Mouse (Mus musculus) left cerebral cortex, adult 8-10 months (tissue): Measurements from ENCODE around the gene Dexi. TPM values are rescaled to one million over a fixed set of nuclear protein-coding genes. Genes with fewer than 3 reads are reported as not detected.

ENCODE experiments used
- DNase-seq, 2 experiments: peaks; one replicate each; pipeline ENCODE4 v3.0.0; 2022; ENCODE audit warnings: low spot score in 2 of 2
- total RNA-seq, 4 experiments: library from RNA; stranded (reverse); gene quantifications; 2 replicates each; pipeline ENCODE4 v1.2.4; 2022

The Dexi gene
- 10 to 100 TPM; 59.8 to 63.5 (median 62.6) TPM for total RNA-seq

DNA sequence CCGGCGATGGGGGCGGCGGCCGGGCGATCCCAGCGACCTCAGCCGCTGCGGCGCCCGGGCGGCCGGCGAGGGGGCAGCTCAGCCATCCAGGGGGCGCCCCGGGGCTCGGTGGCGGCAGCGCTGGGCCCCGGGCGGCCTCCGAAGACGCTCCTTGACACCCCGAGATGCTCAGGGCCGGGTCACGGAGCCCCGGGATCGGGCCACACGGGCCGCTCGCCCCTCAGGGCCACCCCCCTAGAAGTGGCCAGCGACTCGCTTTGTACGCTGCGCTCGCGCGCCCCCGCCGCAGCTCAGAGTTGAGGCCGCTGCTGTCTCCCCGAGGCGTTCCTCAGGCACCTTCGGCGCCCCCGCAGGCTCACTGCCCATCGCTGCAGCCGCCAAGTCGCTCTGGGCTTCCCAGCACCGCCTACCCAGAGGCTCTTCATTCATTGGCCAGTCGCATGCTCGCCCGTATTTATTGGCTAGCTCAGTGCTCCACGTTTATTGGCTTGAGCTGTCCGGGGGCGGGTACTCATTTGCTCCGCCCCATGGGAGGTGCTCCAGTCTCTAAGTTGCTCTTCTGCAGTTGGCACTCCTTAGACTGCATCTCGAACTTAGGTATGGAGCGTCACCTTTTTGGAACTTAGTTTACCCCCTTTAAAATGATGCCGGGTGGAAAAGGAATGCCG, at the start of gene Dexi:
TSS of gene Dexi (minus strand) at position 357 of the 668 bp plus-strand sequence.
- DNase-seq, result peak; percentile 86 to 98

DNA sequence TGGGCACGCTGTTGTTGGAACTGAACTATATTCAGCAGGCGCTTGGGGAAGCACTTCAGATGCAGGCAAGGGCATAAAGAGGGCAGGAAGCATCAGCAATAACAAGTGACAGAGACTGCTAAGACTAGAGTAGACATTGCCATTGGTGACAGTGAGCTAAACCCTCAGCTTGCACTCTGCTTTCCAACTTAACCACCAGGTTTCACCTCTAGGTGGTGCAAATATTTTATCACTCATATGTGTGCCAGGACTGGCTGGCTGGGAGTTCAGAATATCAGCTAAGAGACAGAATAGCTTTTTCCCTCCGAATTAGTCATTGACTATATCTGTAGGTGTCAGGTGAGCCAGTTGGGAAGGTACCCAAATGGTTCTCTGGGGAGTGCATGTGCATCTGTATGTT, 43.7 kb upstream of the Dexi start:
- no peak for DNase-seq

DNA sequence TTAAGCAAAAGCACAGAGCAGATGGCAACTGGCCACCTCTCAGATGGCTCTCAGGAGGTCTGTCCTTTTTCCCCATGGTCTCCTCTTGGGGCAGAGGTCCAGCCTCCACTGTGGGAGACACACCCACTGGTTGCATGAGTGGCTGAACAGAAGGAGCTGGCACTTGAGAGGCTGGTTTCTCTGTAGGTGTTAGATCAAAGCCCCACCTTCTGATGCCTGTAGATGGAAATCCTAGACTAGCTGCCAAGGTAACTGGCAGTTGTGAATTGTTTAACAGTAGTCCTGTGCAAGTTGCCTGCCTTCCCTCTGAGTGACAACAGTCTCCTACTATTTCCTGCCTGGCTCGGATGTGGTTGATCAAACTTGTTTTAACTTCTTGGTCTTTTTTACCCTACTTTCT, 42.3 kb upstream of the Dexi start:
- DNase-seq, result no peak

DNA sequence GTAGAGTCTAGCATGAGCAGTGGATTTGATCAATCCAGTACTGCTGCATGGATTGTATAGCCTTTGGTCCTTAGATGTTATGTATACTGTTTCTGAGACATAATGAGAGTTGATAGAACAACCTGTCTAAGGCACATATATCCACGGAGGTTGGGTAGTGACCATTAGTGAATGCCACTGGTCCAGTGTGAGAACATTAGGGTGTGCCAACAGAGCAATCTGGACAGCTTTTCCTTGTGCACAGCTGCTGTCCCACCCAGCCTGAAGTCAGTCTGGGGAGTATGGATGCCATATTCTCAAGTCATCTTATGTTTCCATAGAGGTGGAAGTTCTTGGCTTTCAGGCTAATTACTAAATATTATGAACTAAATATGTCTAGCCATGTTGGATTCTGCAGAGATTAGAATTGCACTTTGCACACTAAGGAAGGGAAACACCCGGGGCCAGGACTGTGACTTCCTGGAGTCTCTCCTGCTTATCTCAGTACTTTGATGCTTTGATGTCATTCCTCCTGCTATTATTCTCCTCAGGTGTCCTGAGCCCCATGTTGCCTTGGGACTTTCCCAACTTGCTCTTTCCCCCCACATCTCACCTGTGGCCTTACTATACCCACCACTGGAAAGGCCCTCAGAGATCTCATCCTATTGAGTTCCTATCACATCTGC, 38.5 kb upstream of the Dexi start:
- DNase-seq, result no peak

DNA sequence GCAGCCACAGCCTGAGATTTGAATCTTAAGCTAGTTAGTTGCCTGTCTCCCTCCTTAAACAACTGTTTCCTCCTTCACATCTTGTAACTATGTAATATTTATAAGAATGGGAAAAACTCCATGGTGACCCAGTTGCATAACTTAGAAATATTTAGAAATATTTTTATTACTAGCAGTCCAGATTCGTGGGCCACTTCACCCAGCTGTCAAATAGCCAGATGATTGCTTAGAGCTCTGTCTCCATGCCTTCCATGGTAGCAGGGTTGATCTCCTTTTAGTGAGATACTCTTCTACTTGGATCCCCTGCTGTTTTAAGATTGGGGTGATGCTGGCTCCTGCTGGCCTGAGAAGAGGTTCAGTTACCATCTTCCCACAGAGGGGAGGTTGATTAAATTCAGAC, 35.5 kb upstream of the Dexi start:
- DNase-seq, result no peak

DNA sequence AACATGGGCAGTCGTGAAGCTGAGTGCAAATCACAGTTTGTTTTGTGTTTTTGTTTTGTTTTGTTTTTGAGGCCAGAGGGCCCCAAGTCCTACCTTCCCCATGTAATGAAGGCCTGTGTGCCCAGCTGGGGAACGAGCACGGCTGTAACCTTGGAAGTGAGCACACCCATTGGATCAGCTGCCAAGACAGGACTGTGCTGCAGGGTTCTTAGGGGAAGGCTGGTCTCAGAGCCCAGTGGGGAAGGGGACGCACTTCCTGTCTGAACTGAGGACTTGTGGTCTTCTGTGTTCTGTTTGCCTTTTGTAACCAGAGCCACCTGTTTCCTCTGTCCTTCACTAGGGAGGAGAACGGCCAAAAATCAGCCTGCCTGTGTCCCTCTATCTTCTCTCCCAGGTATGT, 34.7 kb upstream of the Dexi start:
- DNase-seq, result no peak

DNA sequence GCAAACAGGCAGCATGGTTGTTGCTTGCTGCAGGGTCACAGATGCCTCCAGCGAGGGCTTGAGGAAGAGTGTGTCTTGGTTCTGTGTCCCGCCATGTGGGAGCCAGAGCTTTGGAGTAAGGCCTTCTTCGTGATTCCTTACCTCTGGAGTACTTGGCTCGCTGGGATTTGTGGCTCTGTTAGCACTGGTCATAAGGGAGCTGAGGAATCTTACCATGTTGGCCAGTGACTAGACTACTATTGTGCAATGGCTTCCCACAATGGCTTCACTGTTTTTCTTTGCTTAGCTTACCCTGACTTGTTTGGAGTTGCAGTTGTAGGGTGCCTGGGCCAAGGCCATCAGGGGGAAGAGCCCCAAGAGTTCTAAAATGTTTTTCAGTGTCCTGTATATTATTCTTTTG, 33.1 kb upstream of the Dexi start:
- DNase-seq, result no peak

DNA sequence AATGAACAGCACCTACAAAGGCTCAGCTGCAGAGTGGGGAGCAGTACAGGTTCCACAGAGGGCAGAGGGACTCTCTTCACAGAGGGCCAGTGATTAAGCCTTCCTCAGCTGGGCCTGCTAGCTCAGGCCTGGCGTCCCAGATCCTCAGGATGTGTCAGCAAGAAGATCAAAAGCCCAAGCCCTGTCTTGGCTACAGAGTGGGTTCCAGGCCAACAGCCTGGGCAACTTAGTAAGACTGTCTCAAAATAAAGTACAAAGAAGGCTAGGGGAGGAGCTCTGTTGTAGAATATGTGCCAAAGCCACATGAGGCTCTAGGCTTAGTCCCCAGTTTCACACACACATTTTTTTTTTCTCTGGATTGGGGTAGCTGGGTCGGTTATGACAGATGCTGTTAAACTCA, 32.1 kb upstream of the Dexi start:
- no peak for DNase-seq

DNA sequence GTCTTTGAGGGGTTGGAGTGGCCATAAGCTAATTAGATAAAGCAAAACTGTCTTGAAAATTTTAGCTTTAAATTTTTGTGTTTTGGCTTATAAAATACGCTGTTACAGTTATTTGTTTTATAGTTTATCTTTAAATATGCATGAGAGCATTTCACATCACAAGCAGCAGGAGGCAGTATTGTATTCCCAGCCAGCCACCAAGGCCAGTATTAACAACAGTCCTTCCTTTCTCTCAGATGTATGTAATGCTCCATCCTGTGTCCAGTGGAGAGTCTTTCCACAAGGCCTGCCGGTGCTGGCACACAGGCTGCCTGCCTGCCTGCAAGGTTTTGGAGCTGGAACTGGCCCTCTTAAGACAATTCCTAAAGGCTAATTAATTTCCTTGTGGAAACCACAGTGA, 29.0 kb upstream of the Dexi start:
- no peak for DNase-seq

DNA sequence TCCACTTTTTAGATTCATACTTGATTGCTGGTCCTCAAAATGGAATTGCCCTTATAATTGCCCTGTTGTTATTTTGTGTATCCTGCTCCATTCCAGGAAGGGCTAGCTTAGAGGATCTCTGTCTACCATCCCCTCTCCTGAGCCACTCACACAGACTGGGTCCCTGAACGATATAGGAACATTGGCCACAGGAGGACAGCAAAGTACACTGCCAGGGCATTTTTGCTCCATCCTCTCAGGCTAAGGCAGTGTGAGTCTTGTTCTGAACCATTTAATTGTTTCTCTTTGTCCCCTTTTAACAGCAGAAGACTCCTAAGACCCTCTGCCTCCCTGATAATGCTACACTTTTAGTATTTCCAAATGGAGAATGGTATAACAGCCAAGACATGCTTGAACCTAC, 27.9 kb upstream of the Dexi start:
- DNase-seq, result no peak

DNA sequence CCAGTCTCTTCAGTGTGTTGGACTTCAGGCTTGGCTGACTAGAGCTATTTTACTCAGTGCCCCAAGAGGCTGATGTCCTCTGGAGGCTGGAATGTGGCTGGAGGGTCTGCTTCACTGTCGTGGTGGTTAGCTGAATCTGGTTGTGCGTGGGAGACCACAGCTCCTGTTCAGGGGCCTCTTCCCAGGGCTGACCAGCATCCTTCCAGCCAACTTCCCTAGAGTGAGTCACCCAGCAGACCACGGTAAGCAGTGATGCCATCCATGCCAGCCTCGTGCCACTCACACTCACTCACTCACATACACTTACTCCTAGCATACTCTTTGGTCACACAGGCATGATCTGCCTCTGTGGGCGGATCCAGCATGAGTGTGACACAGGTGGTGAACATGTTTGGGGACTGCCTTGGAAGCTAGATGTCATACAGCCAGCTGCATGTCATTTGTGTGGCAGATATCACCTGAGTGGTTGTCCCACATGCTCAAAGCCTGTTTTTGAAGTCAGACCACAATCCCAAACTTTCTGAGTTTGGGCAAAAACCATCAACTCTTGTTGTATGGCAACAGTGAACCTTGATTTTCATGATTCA, 27.0 kb upstream of the Dexi start:
- DNase-seq, result no peak

DNA sequence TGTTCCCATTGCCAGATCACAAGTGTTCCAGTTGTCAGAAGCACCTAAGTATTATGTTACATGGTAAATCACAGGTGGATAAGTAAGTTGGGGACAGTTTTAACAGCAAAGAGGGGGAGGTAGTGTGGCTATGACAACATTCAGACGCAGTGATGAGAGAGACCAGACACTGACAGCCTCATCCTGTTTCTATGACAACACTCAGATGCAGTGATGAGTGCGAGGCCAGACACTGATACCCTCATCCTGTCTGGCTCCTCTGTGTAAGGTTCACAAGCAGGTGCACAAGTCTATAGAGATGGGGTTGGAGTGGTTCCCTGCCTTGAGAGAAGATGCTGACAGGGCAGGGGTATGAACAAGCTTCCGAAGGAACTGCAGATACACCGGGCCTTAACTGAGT, 24.3 kb upstream of the Dexi start:
- DNase-seq, result no peak

DNA sequence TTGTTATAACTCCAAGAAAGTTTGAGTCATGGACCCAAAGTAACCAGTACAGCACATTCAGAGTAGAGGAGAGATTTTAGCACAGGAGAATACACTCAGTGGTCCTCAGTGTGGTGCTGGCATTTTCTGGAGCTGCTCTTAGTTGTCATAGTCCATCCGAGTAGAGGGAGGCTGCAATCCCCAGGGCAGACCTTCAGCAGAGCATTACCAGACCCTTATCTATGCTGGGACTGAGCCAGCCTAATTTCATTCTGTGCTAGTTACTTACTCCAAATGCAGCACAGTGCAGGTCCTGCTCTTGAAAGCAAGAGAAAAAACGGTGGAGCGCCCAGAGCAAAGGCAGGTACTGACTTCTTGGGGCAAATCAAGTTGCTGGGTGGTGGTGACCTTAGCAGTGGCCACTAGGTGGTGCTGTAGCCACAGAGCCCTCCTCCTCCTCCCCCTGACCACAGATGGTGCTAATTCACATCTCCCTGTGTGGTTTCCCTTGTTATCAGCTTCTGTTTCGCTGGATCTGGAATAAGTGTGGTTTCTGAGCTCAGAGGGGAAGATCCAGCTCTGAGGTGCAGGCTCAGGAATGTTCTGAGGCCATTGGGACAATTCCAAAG, 22.5 kb upstream of the Dexi start:
- DNase-seq, result peak; percentile 49 to 57

DNA sequence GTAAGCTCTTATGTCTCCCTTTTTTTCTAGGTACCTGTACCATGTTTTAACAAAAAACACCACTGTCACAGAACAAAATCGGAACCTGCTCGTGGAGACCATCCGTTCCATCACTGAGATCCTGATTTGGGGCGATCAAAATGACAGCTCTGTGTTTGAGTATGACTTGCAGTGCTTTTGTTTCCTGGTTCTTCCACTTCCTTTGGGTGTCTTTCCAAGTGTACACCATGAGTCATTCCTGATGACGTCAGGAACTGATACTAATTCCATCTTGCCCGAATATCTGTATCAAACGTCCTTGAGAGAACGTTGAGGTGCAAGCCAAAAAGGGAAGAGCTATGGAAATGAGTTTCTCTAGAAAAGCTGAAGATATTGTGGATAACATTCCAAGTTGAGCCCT, 17.1 kb upstream of the Dexi start:
- no peak for DNase-seq

DNA sequence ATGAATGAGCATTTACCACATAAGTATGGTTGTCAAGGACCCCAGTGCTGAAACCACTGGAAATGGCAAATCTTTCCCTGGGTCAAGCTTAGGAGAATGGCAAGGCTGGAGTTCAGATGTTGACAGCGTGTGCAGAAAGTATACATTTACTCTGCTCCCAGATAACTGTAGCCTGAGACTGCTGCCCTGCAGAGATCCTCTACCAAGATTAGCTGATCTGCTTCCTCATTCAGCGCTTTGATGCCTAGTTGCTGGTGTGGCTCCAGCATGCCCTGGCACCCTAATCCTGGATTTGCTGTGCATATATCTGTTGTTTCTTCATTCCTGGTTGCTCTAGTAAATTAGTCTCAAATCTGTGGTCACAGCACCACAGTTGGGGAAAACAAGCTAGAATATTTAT, 11.0 kb upstream of the Dexi start:
- no peak for DNase-seq

DNA sequence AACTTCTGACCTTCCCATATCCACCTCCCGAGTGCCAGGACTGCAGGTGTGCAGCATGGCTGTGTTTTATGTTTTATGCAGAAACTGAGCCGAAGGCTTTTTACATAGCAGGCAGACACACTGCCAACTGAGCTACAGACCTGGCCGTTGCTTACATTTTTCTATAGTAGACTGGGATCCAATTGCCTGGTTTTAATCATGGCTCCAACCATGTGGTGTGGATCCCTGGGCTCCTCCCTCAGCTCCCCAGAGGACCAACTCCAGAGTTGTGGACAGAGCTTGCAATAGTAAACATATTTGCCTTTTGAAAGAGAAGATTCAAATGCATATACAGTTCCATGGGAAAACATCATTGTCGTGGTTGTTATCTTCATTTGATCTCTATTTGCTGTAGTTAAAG, 8.7 kb upstream of the Dexi start:
- no peak for DNase-seq

DNA sequence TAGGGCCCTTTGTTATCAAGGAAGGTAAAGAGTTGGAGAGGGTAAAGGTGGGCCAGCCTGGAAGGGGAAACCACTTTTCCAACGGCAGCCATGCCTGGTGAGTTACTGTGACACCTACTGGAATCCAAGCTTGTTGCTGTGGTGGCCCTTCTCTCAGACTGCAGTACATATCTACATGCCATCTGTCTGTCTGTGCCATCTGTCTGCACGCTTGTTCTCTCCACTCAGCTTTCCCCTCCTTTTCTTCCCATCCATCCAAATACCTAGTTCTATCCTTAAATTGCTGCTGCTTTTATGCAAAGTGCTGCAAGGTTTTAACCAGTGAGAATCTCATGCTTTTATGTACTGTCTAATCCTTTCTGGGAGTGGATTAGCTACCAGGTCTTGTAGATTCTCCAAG, 6.7 kb upstream of the Dexi start:
- DNase-seq, result no peak

DNA sequence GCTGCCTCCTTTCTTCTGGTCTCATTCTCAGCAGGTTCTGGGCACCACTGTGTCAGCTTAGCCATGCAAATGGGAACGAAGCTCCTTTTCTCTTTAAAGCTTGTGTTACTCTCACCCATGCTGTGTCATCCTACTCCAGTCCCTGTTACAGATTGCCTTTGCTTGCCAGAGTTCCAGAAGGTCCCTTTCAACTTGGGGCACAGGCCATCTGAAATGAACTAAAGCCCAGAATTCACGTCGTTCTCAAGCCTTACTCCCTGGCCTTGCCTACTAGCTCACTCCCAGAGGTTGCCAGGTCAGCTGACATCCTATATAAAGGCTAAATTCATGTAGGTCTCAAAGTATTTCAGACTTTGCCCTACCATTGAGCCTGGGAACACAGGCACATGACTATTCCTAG, 6.1 kb upstream of the Dexi start:
- no peak for DNase-seq

DNA sequence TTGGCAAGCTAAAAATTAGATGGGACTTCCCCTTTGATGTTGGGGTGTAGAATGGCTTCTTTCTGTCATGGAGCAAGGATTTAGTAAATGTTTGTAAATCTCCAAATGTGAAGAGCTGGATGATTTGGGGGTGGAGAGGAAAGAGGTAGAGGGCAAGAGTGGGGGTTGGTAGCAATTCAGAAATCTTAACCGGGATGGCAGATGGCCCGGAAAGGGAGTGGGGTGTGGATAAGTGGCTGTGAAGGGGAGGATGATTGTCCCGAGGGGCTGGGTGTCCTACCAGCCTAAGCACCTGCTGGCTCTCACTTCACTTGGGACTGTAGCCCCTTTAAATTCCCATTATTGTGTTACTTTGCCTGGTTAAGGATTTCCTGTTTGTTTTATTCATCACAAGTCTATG, 4.0 kb upstream of the Dexi start:
- no peak for DNase-seq

DNA sequence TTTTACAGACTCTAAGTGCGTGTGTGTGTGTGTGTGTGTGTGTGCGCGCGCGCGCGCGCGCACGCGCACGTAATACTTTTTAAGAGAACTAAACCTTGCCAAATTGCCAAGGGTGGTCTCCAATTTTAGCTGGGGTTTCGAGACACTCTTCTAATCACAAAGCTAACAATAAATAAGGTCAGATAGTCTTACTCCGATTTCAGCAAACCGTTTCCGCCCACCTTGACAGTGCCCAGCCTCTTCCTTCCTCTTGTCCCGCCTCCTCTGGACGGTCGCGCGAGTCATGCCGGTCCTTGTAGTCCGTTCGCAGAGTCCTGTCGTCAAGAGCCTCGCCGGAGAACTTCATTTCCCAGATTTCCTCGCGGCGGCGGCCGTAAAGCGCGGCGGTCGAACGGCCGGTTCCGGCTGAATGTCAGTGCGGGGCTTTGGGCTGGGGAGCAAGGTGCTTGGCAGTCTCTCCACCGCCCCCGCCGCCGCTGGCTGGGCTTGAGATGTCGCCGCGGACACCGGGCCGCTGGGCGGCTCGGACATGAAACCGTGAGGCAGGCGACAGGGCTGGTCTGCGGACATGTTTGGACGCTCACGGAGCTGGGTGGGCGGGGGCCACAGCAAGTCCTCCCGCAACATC, 2.3 kb upstream of the Dexi start, which contains the start of gene Clec16a:
TSS of gene Clec16a (plus strand) at position 345 of the 628 bp plus-strand sequence.
- peak; percentile 94 to 96 for DNase-seq

DNA sequence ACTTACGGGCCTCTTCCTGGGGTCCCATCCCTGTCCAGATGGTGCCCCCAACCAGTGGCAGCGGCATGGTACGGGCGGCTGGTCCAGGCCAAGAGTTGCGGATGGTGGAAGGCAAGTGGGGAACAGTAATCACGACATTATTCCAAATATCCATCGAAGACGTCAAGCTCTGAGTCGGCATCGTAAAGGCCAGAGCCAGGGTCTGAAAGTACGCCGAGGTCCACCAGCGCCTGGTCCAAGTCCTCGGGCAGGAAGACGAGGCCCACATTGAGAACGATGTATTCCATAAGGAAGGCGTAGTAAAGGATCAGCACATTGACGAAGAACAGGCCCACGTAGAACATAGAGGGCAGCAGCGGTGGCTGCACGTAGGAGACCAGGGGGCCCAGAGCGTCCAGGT, 588 bp downstream of the Dexi start:
- no peak for DNase-seq

DNA sequence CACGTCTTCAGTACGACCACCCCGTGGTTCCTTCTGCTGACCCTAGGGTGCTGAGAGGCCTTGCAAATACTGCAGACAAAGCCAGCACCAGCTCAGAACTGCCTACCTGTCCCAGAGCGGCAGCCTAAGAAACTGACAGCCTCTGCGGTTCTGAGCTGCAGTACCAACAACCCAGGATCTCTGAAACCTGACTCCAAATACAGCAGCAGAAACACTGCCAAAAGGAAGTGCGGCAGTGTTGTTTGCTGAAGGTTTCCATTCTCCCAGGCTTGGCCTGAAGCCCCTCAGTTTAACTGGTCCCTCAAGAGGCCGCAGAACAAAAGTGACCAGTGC, 1.3 kb downstream of the Dexi start:
- DNase-seq, result no peak
